Mouse (Mus musculus): ENCODE data around the gene Sipa1l1. TPM values are rescaled to one million over a fixed set of nuclear protein-coding genes. Genes with fewer than 3 reads are reported as not detected.
A peak's percentile ranks its signal among the peaks of the same experiment; 100 is the strongest.
"Not testable (repeated sequence)": the region's sequence is repeated elsewhere in the genome, so short reads cannot be mapped to it uniquely, and the experiment has no call there.

Sipa1l1 gene
- polyA plus RNA-seq, 1 experiment from 2014 or later, result 3.7 TPM

GRCm38 (mm10) chr12:82179626-82180025 is 10.5 kb downstream of the Sipa1l1 start:
- no peaks in the 10 kb centered on the region for H3K4me1 ChIP-seq (replicated peaks)
- ATAC-seq (ENCODE audit: insufficient read depth), result no peak
- no peak overlapping the region for H3K4me3 ChIP-seq (replicated peaks)
- H3K9ac ChIP-seq, result no peak overlapping the region
- no peaks in the 10 kb centered on the region for H3K9me3 ChIP-seq (replicated peaks)
- no peak overlapping the region for H3K27ac ChIP-seq (replicated peaks)
- no peaks in the 10 kb centered on the region for H3K36me3 ChIP-seq (replicated peaks)
- H3K4me2 ChIP-seq, result no peak overlapping the region
- WGBS (ENCODE audit: insufficient replicate concordance), result 62% methylated on average over 4 of the region's 4 CpGs
- no peaks in the 10 kb centered on the region for H3K27me3 ChIP-seq

- H3K36me3 ChIP-seq (replicated peaks); H3K9ac ChIP-seq; H3K9me3 ChIP-seq (replicated peaks); ATAC-seq (ENCODE audit: insufficient read depth); H3K4me2 ChIP-seq; H3K27ac ChIP-seq (replicated peaks); H3K4me3 ChIP-seq (replicated peaks); H3K27me3 ChIP-seq: not testable (repeated sequence)
- peaks cover 42% of the 10 kb centered on the region for H3K4me1 ChIP-seq (replicated peaks)
These were observed 17.0 kb downstream of the Sipa1l1 start for GRCm38 (mm10) chr12:82186156-82186555.

GRCm38 (mm10) chr12:82186740-82187139 is 17.6 kb downstream of the Sipa1l1 start:
- Histone ChIP-seq H3K9me3 (replicated peaks) (no peaks in the 10 kb centered on the region), H3K4me1 (replicated peaks) (peaks cover 45% of the 10 kb centered on the region), H3K4me3 (replicated peaks) (no peak overlapping the region), H3K4me2 (no peak overlapping the region), H3K27ac (replicated peaks) (no peak overlapping the region), H3K27me3 (no peaks in the 10 kb centered on the region), H3K9ac (no peak overlapping the region), H3K36me3 (replicated peaks) (no peaks in the 10 kb centered on the region)
- 37% methylated on average over 3 of the region's 3 CpGs for WGBS (ENCODE audit: insufficient replicate concordance)
- ATAC-seq (ENCODE audit: insufficient read depth), result peak; percentile 25; the same call in 1 of the 2 replicates

- H3K27me3 ChIP-seq, result no peaks in the 10 kb centered on the region
- ATAC-seq (ENCODE audit: insufficient read depth), result no peak
- H3K9me3 ChIP-seq (replicated peaks), result no peaks in the 10 kb centered on the region
- no peak overlapping the region for H3K27ac ChIP-seq (replicated peaks)
- no peak overlapping the region for H3K9ac ChIP-seq
- H3K36me3 ChIP-seq (replicated peaks), result no peaks in the 10 kb centered on the region
- H3K4me1 ChIP-seq (replicated peaks), result peaks cover 49% of the 10 kb centered on the region
- no peak overlapping the region for H3K4me2 ChIP-seq
- 47% methylated on average over 7 of the region's 7 CpGs for WGBS (ENCODE audit: insufficient replicate concordance)
- H3K4me3 ChIP-seq (replicated peaks), result no peak overlapping the region
These were observed 18.2 kb downstream of the Sipa1l1 start for GRCm38 (mm10) chr12:82187178-82187839.

GRCm38 (mm10) chr12:82188321-82189075 is 19.4 kb downstream of the Sipa1l1 start:
- 49% methylated on average over 9 of the region's 9 CpGs for WGBS (ENCODE audit: insufficient replicate concordance)
- Histone ChIP-seq H3K27ac (replicated peaks) (no peak overlapping the region), H3K27me3 (no peaks in the 10 kb centered on the region), H3K9me3 (replicated peaks) (no peaks in the 10 kb centered on the region), H3K4me2 (no peak overlapping the region), H3K36me3 (replicated peaks) (no peaks in the 10 kb centered on the region), H3K4me1 (replicated peaks) (peaks cover 58% of the 10 kb centered on the region), H3K9ac (no peak overlapping the region), H3K4me3 (replicated peaks) (no peak overlapping the region)
- ATAC-seq (ENCODE audit: insufficient read depth), result no peak

- Histone ChIP-seq H3K9me3 (replicated peaks) (no peaks in the 10 kb centered on the region), H3K27me3 (no peaks in the 10 kb centered on the region), H3K4me2 (peak overlapping the region; percentile 44; the same call in 1 of the 2 replicates), H3K27ac (replicated peaks) (no peak overlapping the region), H3K36me3 (replicated peaks) (no peaks in the 10 kb centered on the region), H3K4me1 (replicated peaks) (peaks cover 58% of the 10 kb centered on the region), H3K4me3 (replicated peaks) (no peak overlapping the region), H3K9ac (no peak overlapping the region)
- WGBS (ENCODE audit: insufficient replicate concordance), result 57% methylated on average over 6 of the region's 6 CpGs
- ATAC-seq (ENCODE audit: insufficient read depth), result no peak
These were observed 20.1 kb downstream of the Sipa1l1 start for GRCm38 (mm10) chr12:82189076-82189675.

- no peaks in the 10 kb centered on the region for H3K9me3 ChIP-seq (replicated peaks)
- no peaks in the 10 kb centered on the region for H3K36me3 ChIP-seq (replicated peaks)
- peaks cover 58% of the 10 kb centered on the region for H3K4me1 ChIP-seq (replicated peaks)
- 34% methylated on average over 16 of the region's 16 CpGs for WGBS (ENCODE audit: insufficient replicate concordance)
- no peaks in the 10 kb centered on the region for H3K27me3 ChIP-seq
- H3K4me3 ChIP-seq (replicated peaks), result no peak overlapping the region; the same call in 1 of the 2 replicates
- no peak for ATAC-seq (ENCODE audit: insufficient read depth)
- peak overlapping the region; percentile 14; the same call in 1 of the 2 replicates for H3K27ac ChIP-seq (replicated peaks)
- peak overlapping the region; percentile 44 for H3K4me2 ChIP-seq
- no peak overlapping the region for H3K9ac ChIP-seq
These were observed 20.8 kb downstream of the Sipa1l1 start for GRCm38 (mm10) chr12:82189715-82190581.

GRCm38 (mm10) chr12:82190582-82190965 is 21.5 kb downstream of the Sipa1l1 start:
- H3K4me3 ChIP-seq (replicated peaks), result no peak overlapping the region
- H3K4me1 ChIP-seq (replicated peaks), result peaks cover 64% of the 10 kb centered on the region
- no peak overlapping the region for H3K27ac ChIP-seq (replicated peaks)
- H3K9me3 ChIP-seq (replicated peaks), result no peaks in the 10 kb centered on the region
- no peaks in the 10 kb centered on the region for H3K36me3 ChIP-seq (replicated peaks)
- 84% methylated on average over 16 of the region's 16 CpGs for WGBS (ENCODE audit: insufficient replicate concordance)
- H3K9ac ChIP-seq, result no peak overlapping the region
- ATAC-seq (ENCODE audit: insufficient read depth), result no peak
- peak overlapping the region; percentile 44 for H3K4me2 ChIP-seq
- no peaks in the 10 kb centered on the region for H3K27me3 ChIP-seq

- Histone ChIP-seq H3K9me3 (replicated peaks) (no peaks in the 10 kb centered on the region), H3K27me3 (no peaks in the 10 kb centered on the region), H3K9ac (no peak overlapping the region), H3K4me2 (no peak overlapping the region), H3K4me1 (replicated peaks) (peaks cover 75% of the 10 kb centered on the region), H3K36me3 (replicated peaks) (no peaks in the 10 kb centered on the region), H3K4me3 (replicated peaks) (no peak overlapping the region), H3K27ac (replicated peaks) (no peak overlapping the region)
- 56% methylated on average over 5 of the region's 5 CpGs for WGBS (ENCODE audit: insufficient replicate concordance)
- no peak for ATAC-seq (ENCODE audit: insufficient read depth)
These were observed 22.6 kb downstream of the Sipa1l1 start for GRCm38 (mm10) chr12:82191686-82192085.

GRCm38 (mm10) chr12:82192641-82193054 is 23.5 kb downstream of the Sipa1l1 start:
- peaks cover 72% of the 10 kb centered on the region for H3K4me1 ChIP-seq (replicated peaks)
- no peak overlapping the region for H3K9ac ChIP-seq
- no peaks in the 10 kb centered on the region for H3K9me3 ChIP-seq (replicated peaks)
- WGBS (ENCODE audit: insufficient replicate concordance), result 70% methylated on average over 4 of the region's 4 CpGs
- H3K36me3 ChIP-seq (replicated peaks), result no peaks in the 10 kb centered on the region
- no peak overlapping the region for H3K4me2 ChIP-seq
- no peaks in the 10 kb centered on the region for H3K27me3 ChIP-seq
- H3K27ac ChIP-seq (replicated peaks), result 0 out of 2 replicates have a peak overlapping the region, but pooled peaks have one; percentile 14
- H3K4me3 ChIP-seq (replicated peaks), result no peak overlapping the region
- ATAC-seq (ENCODE audit: insufficient read depth), result peak; percentile 48
